Mouse (Mus musculus) forebrain, postnatal 0 days (tissue): ENCODE measurements around the gene Osbpl9. TPM values are rescaled to one million over a fixed set of nuclear protein-coding genes. Genes with fewer than 3 reads are reported as not detected.

Source experiments
- ATAC-seq: fragments of 200-750 bp; cut with Nextera tagmentation; 2 replicates; pipeline ENCODE4 v1.8.0; 2017; ENCODE audit warnings: mild to moderate bottlenecking, moderate library complexity
- DNase-seq: peaks from one replicate; pipeline ENCODE4 v3.0.0-alpha.2; 2015
- H3K27ac ChIP-seq: fragments of 300-500 bp; sonication (generic); 2 replicates; pipeline ENCODE4 v1.5.1; 2014; ENCODE audit warnings: low read depth, mild to moderate bottlenecking, antibody characterized with exemption, low read length, moderate library complexity, mixed read lengths
- H3K27me3 ChIP-seq: fragments of 300-500 bp; sonication (generic); 2 replicates; pipeline ENCODE4 v1.6.1; 2014; ENCODE audit warnings: mild to moderate bottlenecking, low read length, mixed read lengths; ENCODE audit not compliant: insufficient read depth
- H3K36me3 ChIP-seq: fragments of 300-500 bp; sonication (generic); 2 replicates; pipeline ENCODE4 v1.6.1; 2014; ENCODE audit warnings: mild to moderate bottlenecking, moderate library complexity; ENCODE audit not compliant: insufficient read depth
- H3K4me1 ChIP-seq: fragments of 300-500 bp; sonication (generic); 2 replicates; pipeline ENCODE4 v1.6.1; 2014; ENCODE audit warnings: antibody characterized with exemption; ENCODE audit not compliant: insufficient read depth
- H3K4me2 ChIP-seq: fragments of 300-500 bp; sonication (generic); 2 replicates; pipeline ENCODE4 v1.6.1; 2014; ENCODE audit warnings: low read depth, mild to moderate bottlenecking, moderate library complexity
- H3K4me3 ChIP-seq: fragments of 300-500 bp; sonication (generic); 2 replicates; pipeline ENCODE4 v1.5.1; 2014; ENCODE audit warnings: low read depth, low read length, mixed read lengths
- H3K9ac ChIP-seq: fragments of 300-500 bp; sonication (generic); 2 replicates; pipeline ENCODE4 v1.6.1; 2014; ENCODE audit warnings: mild to moderate bottlenecking
- H3K9me3 ChIP-seq: fragments of 300-500 bp; sonication (generic); 2 replicates; pipeline ENCODE4 v1.6.1; 2016; ENCODE audit warnings: low read length
- CTCF ChIP-seq: sonication (generic); IDR thresholded peaks from 2 replicates; pipeline ENCODE4 v1.5.1; 2016; ENCODE audit warnings: antibody characterized with exemption, control low read depth, low read depth
- WGBS: fragments of 180-500 bp; shearing (Covaris S2); extraction: QIAGEN DNeasy Blood & Tissue Kit; methylation state at CpG from one replicate; pipeline ENCODE4 v1.1.7; 2014; 5-methylcytosine and 5-hydroxymethylcytosine counted together
- polyA plus RNA-seq: library from polyadenylated mRNA; unstranded; fragments of >200 nt; fragmentation: Nextera tagmentation; extraction: Ambion mirVana; gene quantifications from 2 replicates; pipeline ENCODE4 v1.2.1, GENCODE M21; 2015
- total RNA-seq: library from RNA; depleted of rRNA; stranded (reverse); fragments of >200 nt; gene quantifications from 2 replicates; pipeline ENCODE4 v1.2.3, GENCODE M21; 2014

Osbpl9 gene
- total and polyA plus RNA-seq, 2 experiments from 2014 or later = 53.6 to 86.4 TPM

- no peak overlapping the region for H3K27ac ChIP-seq
- H3K36me3 ChIP-seq = no peaks in the 10 kb centered on the region
- ATAC-seq (no peak), DNase-seq (no peak)
- H3K9me3 ChIP-seq = no peaks in the 10 kb centered on the region
- no peak overlapping the region for H3K4me3 ChIP-seq
- 0 out of 2 replicates have a peak, but pooled peaks cover 7% of the 10 kb centered on the region for H3K4me1 ChIP-seq
- no peaks in the 10 kb centered on the region for H3K27me3 ChIP-seq
- no peak overlapping the region for H3K9ac ChIP-seq
- H3K4me2 ChIP-seq = no peak overlapping the region
- TF ChIP-seq CTCF = no peak
- WGBS = 58% methylated on average over 3 of the region's 3 CpGs
Measured at GRCm38 (mm10) chr4:109116494-109116893, 85.6 kb downstream of the Osbpl9 start.

- WGBS = 48% methylated on average over 1 of the region's 1 CpGs
- Histone ChIP-seq H3K27me3 (no peaks in the 10 kb centered on the region), H3K4me1 (0 out of 2 replicates have a peak, but pooled peaks cover 7% of the 10 kb centered on the region), H3K4me3 (no peak overlapping the region), H3K9ac (no peak overlapping the region), H3K9me3 (no peaks in the 10 kb centered on the region), H3K36me3 (no peaks in the 10 kb centered on the region), H3K4me2 (no peak overlapping the region), H3K27ac (no peak overlapping the region)
- no peak for TF ChIP-seq CTCF
- ATAC-seq (no peak), DNase-seq (no peak)
Measured at GRCm38 (mm10) chr4:109115742-109116141, 86.3 kb downstream of the Osbpl9 start.

DNA sequence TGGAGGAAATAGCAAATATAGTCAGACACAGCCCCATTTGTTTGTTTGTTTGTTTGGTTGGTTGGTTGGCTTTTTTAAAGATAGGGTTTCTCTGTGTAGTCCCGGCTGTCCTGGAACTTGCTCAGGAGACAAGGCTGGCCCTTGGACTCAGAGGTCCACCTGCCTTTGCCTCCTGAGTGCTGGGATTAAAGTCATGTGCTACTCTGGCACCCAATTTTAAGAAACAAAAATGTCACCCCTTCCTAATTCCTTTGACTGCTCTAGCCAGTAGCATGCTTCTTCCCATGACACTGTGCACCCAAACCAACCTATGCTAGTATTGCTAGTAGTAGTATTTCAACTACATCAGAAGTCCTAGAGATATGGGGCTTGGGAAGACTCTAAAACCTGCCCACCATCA lies 87.8 kb downstream of the Osbpl9 start:
- no peak for ATAC-seq
- Histone ChIP-seq H3K27me3 (no peaks in the 10 kb centered on the region), H3K4me2 (no peak overlapping the region), H3K27ac (no peak overlapping the region), H3K4me3 (no peak overlapping the region), H3K9me3 (no peaks in the 10 kb centered on the region), H3K4me1 (0 out of 2 replicates have a peak, but pooled peaks cover 7% of the 10 kb centered on the region), H3K9ac (no peak overlapping the region), H3K36me3 (no peaks in the 10 kb centered on the region)
- no peak for DNase-seq
- TF ChIP-seq CTCF = no peak
- 100% methylated on average over 1 of the region's 1 CpGs for WGBS

DNA sequence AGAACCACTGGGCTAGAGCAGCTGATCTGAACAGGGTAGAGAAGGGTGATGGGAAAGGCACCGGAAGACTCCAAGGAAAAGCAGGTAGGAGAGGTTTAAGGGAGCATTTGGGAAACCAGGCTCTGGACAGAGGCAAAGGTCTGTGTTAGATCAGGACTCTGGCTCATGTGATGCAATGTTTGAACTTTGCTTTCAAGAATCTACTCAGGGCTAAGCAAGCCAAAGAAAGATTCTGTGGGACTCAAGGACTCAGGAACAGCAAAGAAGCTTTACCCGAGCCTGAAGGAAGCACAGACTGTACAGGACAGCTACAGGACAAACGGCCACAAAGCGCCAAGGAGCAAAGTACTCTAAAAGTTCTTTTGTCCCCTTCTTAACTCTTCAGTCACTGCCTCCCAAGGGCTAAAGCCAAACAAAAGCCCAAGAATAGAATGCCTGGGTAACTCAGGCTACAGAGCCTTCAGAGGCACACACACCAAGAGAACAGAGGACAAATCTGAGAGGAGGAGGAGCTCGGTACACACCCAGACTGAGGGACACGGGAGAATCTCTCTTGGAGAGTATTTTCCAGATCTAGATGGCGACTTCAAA lies 89.1 kb downstream of the Osbpl9 start:
- TF ChIP-seq CTCF = no peak
- Histone ChIP-seq H3K4me1 (0 out of 2 replicates have a peak, but pooled peaks cover 3% of the 10 kb centered on the region), H3K4me3 (no peak overlapping the region), H3K4me2 (no peak overlapping the region), H3K9me3 (no peaks in the 10 kb centered on the region), H3K9ac (no peak overlapping the region), H3K27me3 (no peaks in the 10 kb centered on the region), H3K27ac (no peak overlapping the region), H3K36me3 (no peaks in the 10 kb centered on the region)
- DNase-seq (no peak), ATAC-seq (no peak)
- 34% methylated on average over 7 of the region's 7 CpGs for WGBS

DNA sequence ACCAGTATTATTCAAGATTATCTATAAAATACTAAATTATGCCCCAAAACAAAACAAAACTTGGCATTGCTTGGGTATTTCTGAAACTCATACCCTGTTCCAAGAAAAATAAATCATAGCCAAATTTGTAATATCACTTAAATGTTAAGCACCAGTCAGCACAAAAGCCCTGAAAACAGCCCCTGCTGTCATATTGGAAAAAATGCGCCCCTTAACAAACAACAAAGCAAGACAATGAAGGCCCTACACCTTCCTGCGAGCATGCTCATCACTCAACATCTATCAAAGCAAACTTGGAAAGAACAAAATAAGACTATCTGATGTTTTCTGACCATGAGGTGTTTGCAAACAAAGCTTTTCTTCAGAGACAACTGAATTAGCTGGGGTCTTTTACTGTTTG lies 91.1 kb downstream of the Osbpl9 start:
- ATAC-seq = no peak
- no peaks in the 10 kb centered on the region for H3K36me3 ChIP-seq
- no peak overlapping the region for H3K4me2 ChIP-seq
- 74% methylated on average over 2 of the region's 2 CpGs for WGBS
- no peak for DNase-seq
- TF ChIP-seq CTCF = no peak
- H3K4me1 ChIP-seq = no peaks in the 10 kb centered on the region
- H3K9ac ChIP-seq = no peak overlapping the region
- no peaks in the 10 kb centered on the region for H3K9me3 ChIP-seq
- H3K27ac ChIP-seq = no peak overlapping the region
- no peaks in the 10 kb centered on the region for H3K27me3 ChIP-seq
- H3K4me3 ChIP-seq = no peak overlapping the region

GRCm38 (mm10) chr4:109109686-109110085 lies 92.4 kb downstream of the Osbpl9 start:
- no peak overlapping the region for H3K9ac ChIP-seq
- H3K27me3 ChIP-seq = no peaks in the 10 kb centered on the region
- ATAC-seq (no peak), DNase-seq (no peak)
- no peak overlapping the region for H3K27ac ChIP-seq
- H3K36me3 ChIP-seq = no peaks in the 10 kb centered on the region
- TF ChIP-seq CTCF = no peak
- H3K4me3 ChIP-seq = no peak overlapping the region
- H3K9me3 ChIP-seq = no peaks in the 10 kb centered on the region
- H3K4me1 ChIP-seq = no peaks in the 10 kb centered on the region
- 84% methylated on average over 10 of the region's 10 CpGs for WGBS
- H3K4me2 ChIP-seq = no peak overlapping the region

GRCm38 (mm10) chr4:109109012-109109411 lies 93.1 kb downstream of the Osbpl9 start:
- TF ChIP-seq CTCF = no peak
- DNase-seq = no peak
- WGBS = 86% methylated on average over 6 of the region's 6 CpGs
- Histone ChIP-seq H3K27me3 (no peaks in the 10 kb centered on the region), H3K27ac (no peak overlapping the region), H3K4me1 (no peaks in the 10 kb centered on the region), H3K4me2 (no peak overlapping the region), H3K4me3 (no peak overlapping the region), H3K36me3 (no peaks in the 10 kb centered on the region), H3K9ac (no peak overlapping the region), H3K9me3 (no peaks in the 10 kb centered on the region)
- ATAC-seq = no peak
